Mouse (Mus musculus) G1E-ER4 (cell line): ENCODE measurements around the gene Pop5. TPM values are rescaled to one million over a fixed set of nuclear protein-coding genes. Genes with fewer than 3 reads are reported as not detected.

Experiments used
- GATA1 ChIP-seq: IDR thresholded peaks from one replicate; pipeline ENCODE4 v1.8.0; 2012; ENCODE audit warnings: low read length, inconsistent platforms
- polyA plus RNA-seq: library from polyadenylated mRNA; stranded (reverse); fragments of >175 nt; gene quantifications from 2 replicates; pipeline ENCODE4 v1.2.3, GENCODE M21; 2012

Pop5 gene
- polyA plus RNA-seq: 24.1 and 32.1 TPM in 2 replicates

DNA sequence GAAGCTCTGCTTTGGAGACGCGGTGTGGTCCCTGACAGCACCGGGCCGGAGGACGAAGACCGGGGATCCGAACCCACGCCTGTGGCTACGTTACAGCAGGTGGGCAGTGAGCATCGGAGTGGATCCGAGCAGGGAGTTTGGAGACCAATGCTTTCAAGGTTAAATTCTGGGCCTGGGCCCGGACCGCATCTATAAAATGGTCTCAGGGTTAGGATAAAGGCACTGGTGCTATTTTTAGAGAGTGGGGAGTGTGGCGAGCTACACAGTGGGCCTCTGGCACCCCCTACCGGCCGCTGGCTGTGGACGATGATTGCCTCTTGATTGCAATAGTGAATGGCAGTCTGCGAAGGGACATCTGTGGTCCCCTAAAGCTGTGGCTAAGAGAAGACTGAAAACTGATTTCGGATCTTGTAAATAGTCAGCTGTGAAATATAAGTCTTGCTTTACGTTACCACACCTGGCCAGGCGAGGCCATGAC is at the start of gene Pop5:
TSS of gene Pop5 (plus strand) at position 51 of the 478 bp plus-strand sequence.
- no peak for TF ChIP-seq GATA1

DNA sequence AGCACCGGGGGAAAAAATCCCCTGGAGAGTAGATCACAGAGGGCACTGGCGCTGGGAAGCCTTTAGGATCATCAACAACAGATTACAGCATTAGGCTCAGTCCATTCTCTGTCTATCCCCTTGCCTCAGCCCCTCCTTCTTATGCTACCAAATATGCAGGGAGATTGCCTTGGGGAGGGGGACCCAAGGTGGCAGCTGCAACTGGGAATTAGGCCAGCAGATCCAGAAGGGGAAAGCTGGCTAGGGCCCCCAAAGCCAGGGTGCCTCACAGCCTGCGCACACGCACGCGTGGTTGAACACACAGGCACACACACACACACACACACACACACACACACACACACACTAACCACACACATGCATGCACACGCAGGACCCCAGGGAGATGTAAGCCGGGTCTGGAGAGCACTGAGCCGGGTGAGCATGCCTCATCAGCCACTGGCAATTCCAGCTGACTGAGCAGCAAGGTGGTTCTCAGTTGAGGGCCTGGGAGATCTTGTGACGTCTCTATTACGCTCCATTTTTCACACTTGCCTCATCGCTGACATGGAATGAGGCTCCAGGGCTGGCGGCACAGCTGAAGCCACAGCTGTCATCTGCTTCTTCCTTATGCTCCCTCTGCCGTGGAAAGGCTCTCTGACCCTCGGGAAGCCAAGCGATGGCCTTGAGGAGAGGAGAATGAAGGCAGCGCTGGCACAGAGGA is 49.1 kb upstream of the Pop5 start:
- TF ChIP-seq GATA1: no peak

- TF ChIP-seq GATA1: no peak
These were observed 48.2 kb upstream of the Pop5 start for GRCm38 (mm10) chr5:115187188-115188131.

- no peak for TF ChIP-seq GATA1
These were observed 46.8 kb upstream of the Pop5 start for GRCm38 (mm10) chr5:115188824-115189223.

DNA sequence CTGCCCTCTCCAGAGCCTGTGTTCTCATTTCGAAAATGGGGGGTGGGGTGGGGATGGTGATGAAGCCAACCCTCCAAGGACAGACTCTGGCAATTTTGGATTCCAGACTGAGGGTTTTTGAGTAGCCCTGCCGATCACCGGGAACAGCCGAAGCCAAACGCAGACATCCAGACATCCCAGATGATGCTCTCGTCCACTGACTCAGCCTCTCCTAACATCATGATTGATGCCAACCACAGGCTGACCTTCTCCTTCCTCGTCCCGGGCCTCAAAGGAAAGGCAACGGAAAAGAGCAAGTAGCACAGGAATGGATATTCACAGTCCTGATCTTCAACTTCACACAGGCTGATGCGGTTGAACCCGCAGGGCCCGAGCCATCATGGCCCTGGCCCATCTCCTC is 45.6 kb upstream of the Pop5 start:
- TF ChIP-seq GATA1: no peak

- no peak for TF ChIP-seq GATA1
These were observed 43.5 kb upstream of the Pop5 start for GRCm38 (mm10) chr5:115191880-115192827.

DNA sequence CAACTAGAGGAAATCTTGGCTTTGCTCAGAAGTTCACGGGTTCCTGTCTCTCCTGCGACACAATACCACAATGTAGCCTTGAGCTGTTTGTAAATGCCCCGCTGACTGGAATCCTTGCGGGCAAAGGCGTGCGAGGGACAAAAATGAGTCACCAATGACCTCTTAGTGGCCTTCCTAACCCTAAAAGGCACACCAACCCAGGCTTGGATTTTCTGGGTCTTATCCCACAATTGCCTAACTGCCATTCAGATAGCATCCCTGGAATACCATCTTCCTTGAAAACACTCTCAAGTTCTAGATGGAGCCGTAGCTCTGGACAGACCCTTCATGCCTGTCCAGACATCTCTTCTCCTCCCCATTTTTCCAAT is 42.8 kb upstream of the Pop5 start:
- no peak for TF ChIP-seq GATA1

DNA sequence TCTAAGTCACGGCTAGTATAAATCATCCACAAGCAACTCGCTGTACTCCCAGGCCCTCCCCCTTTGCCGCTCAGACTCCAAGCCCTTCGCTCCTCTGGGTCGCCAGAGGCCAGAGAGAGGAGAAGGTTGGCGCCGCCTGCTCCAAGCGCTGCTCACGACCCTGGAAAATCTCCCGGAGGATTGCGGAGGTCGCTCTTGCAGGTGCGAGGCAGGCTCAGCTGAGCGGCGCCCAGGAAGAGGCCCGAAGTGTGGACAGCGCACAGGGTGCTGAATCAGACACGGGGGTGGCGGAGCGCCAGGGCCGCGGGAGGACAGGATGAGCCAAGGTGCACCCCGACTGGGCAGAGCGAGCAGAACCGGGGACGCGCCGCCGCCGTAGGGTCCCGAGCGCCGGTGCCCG is 42.4 kb upstream of the Pop5 start:
- TF ChIP-seq GATA1: no peak

DNA sequence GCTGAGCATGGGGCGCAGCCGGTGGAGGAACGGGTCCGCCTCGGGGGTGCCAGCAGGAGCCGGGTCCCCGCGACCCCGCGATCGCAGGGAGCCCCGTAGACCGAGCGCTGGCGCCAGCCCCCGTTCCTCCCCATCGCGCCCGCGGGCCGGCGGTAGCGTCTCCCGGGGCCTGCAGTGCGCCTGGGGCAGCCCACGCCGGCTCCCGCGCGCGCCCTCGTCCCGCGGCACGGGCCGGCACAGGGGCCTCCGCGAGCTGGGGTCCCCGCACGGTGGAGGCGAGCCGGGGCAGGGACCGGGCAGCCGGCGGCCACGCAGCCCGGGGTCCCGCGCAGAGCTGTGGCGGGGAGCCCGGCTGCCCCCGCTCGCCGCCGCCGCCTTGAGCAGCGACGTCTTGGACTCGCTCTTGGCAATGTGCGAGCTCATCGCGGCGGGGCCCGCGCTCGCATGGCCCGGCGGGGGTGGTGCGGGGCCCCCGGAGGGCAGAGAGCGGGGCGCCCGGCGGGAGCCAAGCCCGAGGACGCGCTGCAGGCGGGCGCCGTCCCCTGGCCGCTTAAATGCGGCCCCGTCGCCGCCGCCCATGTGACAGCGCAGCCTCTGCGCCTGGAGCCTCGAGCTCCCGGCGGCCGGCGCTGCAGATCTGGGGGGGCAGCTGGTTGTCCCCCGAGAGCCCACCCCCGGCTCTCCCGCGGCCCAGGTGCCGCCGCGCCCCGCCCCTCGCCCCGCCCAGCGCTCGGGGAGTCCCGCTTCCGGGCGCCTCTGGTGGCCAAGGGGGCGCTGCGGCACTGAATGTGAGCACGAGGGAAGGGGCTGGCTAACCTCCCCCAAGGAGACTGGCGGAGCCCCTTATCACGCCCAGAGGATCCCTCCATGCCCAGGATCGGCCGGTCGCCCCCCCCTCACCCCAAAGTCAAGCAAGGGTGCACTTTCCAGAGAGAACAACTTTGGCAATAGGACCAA is 41.7 kb upstream of the Pop5 start, which contains the start of gene Cabp1:
TSS of gene Cabp1 (minus strand) at position 713 of the 957 bp plus-strand sequence.
- no peak for TF ChIP-seq GATA1

DNA sequence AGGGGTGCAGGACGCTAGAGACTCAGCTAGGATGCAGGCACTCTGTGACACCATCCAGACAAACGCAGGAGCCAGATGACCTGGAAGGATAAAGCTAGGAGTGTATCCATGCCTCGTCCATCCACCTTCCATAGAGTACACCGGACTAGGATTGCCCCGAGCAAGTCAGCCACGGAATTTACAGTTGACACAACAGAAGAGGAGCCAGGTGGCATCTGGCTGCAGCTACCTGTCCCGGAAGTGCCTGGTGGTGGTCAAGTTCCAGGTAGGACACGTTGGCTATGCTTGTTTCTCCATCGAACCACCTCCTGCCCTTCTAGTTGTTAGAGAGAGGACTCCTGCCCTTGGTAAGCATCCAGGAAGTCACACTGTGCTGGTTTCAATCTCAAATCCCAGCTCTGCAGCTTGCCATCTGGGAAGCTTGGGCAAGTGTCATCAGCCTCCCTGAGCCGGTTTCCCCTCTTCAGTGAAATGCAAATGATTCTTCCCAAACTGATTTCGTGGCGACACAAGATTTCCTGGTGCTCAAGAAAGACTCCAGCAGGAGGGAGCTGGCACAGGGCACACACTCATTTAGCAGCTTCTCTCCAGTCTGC is 40.9 kb upstream of the Pop5 start:
- no peak for TF ChIP-seq GATA1

GRCm38 (mm10) chr5:115203735-115204561 is 31.7 kb upstream of the Pop5 start:
- no peak for TF ChIP-seq GATA1

GRCm38 (mm10) chr5:115204562-115205311 is 30.9 kb upstream of the Pop5 start:
- TF ChIP-seq GATA1: no peak
